Mouse (Mus musculus) adrenal gland, postnatal 4 days (tissue): ENCODE measurements around the gene Ankfy1. TPM values are rescaled to one million over a fixed set of nuclear protein-coding genes. Genes with fewer than 3 reads are reported as not detected.

ENCODE experiments used
- DNase-seq, 2 experiments: peaks; one replicate each; pipeline ENCODE4 v3.0.0; 2021 to 2022; ENCODE audit warnings: low spot score in 2 of 2, mixed read lengths in 2 of 2
- microRNA-seq: library from miRNA; unstranded; fragments of <30 nt; microRNA quantifications from one replicate; pipeline ENCODE4 v1.2.0, GENCODE M21; 2021
- total RNA-seq, 2 experiments: library from RNA; stranded (reverse); gene quantifications; 2 replicates each; pipeline ENCODE4 v1.2.3; 2021

Gene Ankfy1
- total RNA-seq, 2 experiments from 2014 or later = 48.7 to 55.8 TPM

- no peak for DNase-seq
Observed at GRCm38 (mm10) chr11:72782503-72782902, 92.7 kb downstream of the Ankfy1 start.

- DNase-seq = no peak
Observed at GRCm38 (mm10) chr11:72792033-72792432, 102.2 kb downstream of the Ankfy1 start.

GRCm38 (mm10) chr11:72795149-72795454 lies 105.3 kb downstream of the Ankfy1 start:
- DNase-seq = no peak

- DNase-seq = peak; percentile 72 to 87
Observed at GRCm38 (mm10) chr11:72795455-72796295, 105.9 kb downstream of the Ankfy1 start, which contains the start of the genes Cyb5d2 and Zzef1. TSS of gene Cyb5d2 (minus strand) at chr11:72796142. TSS of gene Zzef1 (plus strand) at chr11:72796226.

GRCm38 (mm10) chr11:72796296-72796687 lies 106.5 kb downstream of the Ankfy1 start:
- no peak for DNase-seq

- no peak for DNase-seq
Observed at GRCm38 (mm10) chr11:72796773-72797338, 107.0 kb downstream of the Ankfy1 start.

- no peak for DNase-seq
Observed at GRCm38 (mm10) chr11:72798112-72798511, 108.3 kb downstream of the Ankfy1 start.

GRCm38 (mm10) chr11:72801182-72801581 lies 111.4 kb downstream of the Ankfy1 start:
- DNase-seq = no peak

GRCm38 (mm10) chr11:72803038-72803437 lies 113.2 kb downstream of the Ankfy1 start:
- no peak for DNase-seq

- no peak for DNase-seq
Observed at GRCm38 (mm10) chr11:72804586-72804985, 114.8 kb downstream of the Ankfy1 start.

- no peak for DNase-seq
Observed at GRCm38 (mm10) chr11:72805232-72805631, 115.4 kb downstream of the Ankfy1 start.

GRCm38 (mm10) chr11:72806556-72806955 lies 116.8 kb downstream of the Ankfy1 start:
- DNase-seq = no peak

- no peak for DNase-seq
Observed at GRCm38 (mm10) chr11:72807992-72808391, 118.2 kb downstream of the Ankfy1 start.

- no peak for DNase-seq
Observed at GRCm38 (mm10) chr11:72813687-72814086, 123.9 kb downstream of the Ankfy1 start.

- no peak for DNase-seq
Observed at GRCm38 (mm10) chr11:72814188-72814587, 124.4 kb downstream of the Ankfy1 start.

- no peak for DNase-seq
Observed at GRCm38 (mm10) chr11:72816859-72817258, 127.1 kb downstream of the Ankfy1 start.

- DNase-seq = no peak
Observed at GRCm38 (mm10) chr11:72818067-72818466, 128.3 kb downstream of the Ankfy1 start.

- DNase-seq = no peak
Observed at GRCm38 (mm10) chr11:72821041-72821440, 131.2 kb downstream of the Ankfy1 start.

Small RNAs within 50 kb of the gene (microRNA-seq; reads per million reads assigned to microRNA genes)
- gene Gm25678 = not detected

Other genes starting within 250 kb of the Ankfy1 start
- 100 to 1,000 TPM; 118 to 119 TPM for gene Mybbp1a, start 248.7 kb upstream of the Ankfy1 start, total RNA-seq
- 1 to 10 TPM; 8.9 to 9.6 TPM for gene Spns2, start 200.1 kb upstream of the Ankfy1 start, total RNA-seq
- gene Spns3, start 139.5 kb upstream of the Ankfy1 start, total RNA-seq = under 1 TPM; 0.45 to 0.50 TPM
- 10 to 100 TPM; 47.0 to 48.1 TPM for gene Ube2g1, start 82.7 kb upstream of the Ankfy1 start, total RNA-seq
- 10 to 100 TPM; 12.5 to 13.6 TPM for gene Cyb5d2, start 106.1 kb downstream of the Ankfy1 start, total RNA-seq
- gene Zzef1, start 106.2 kb downstream of the Ankfy1 start, total RNA-seq = 10 to 100 TPM; 38.6 to 41.7 TPM